Mouse (Mus musculus) fibroblast of lung, adult 2 months (primary cell): ENCODE measurements around the gene Bcl2l12.

ENCODE experiments used
- DNase-seq: peaks from one replicate; pipeline ENCODE4 v3.0.0-alpha.2; 2011; ENCODE audit warnings: low read depth

The Bcl2l12 gene

DNA sequence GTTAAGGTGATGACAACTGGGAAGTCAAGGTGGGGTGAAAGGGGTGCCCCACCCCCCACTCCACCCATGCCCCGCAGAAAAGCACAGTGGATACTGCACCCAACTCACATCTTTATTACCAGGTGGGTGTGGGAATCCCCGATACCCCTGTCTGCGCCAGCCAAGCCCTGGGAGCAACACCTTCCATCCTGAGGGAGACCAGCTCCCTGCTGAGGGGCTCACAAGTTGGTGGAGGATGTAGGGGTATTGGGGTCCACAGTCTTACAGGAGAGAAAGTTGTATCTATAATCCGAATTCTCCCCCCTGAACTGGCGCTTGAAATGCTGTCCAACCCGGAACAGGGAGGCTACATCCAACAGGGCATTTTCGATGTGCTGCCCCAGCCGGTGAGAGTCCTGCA lies 39.2 kb downstream of the Bcl2l12 start:
- no peak for DNase-seq

DNA sequence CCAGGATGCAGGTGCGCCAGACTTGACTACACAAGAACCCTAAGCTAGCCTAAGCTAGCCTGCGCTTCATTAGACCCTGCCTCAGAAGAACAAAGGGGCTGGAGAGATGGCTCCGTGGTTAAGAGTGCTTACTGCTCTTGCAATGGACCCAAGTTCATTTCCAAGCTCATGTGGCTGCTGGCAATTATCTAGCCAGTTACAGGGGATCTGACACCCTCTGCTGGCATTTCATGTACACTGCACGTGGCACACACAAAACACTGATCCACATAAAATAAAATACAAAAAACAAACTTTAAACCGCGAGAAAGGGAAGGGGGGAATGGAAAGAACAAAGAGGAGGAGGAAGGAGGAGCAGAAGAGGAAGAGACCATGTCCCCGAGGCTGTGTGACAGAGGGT lies 40.3 kb downstream of the Bcl2l12 start:
- DNase-seq: no peak

DNA sequence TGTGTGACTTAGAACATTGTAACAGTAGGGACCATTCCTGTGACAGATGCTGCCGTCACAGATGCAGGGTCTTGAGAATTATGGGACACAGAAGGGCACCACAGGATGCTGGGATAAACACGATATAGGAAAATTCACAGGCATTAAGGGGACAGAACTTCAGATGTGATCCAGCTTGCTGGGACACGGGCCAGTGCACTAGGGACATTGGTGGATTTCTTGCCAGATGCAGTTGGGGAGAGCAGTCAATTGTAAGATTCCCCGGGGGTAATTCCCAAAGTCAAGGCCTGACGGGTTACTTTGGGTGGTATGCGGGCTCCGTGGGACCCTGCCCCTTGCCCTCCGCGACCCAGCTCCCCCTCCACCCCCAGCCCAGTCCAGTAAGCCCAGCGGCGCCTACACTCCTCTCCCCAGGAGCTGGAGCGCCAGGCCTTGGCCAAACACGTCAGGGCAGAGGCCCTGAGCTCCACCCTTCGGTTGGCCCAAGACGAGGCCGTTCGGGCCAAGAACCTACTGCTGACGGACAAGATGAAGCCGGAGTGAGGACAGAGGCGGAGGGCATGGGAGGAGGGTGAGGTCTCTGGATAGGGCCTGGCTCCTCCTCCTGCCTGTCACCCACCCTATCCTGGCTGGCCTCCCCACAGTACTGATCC lies 41.2 kb downstream of the Bcl2l12 start:
- DNase-seq: no peak

DNA sequence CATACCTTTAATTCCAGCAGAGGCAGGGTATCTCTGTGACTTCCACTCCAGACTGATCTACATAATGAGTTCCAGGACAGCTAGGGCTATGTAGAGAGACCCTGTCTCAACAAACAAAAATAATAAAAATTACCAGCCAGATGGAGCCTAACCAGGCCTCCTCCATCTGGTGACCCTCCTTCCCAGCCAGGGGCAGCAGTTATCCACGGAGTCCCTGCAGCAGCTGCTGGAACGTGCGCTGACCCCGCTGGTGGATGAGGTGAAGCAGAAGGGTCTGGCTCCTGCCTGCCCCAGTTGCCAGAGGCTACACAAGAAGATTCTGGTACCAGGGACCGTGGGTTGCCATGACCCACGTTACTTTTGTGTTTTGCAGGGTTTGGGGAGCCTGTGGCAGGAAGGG lies 42.2 kb downstream of the Bcl2l12 start:
- no peak for DNase-seq

DNA sequence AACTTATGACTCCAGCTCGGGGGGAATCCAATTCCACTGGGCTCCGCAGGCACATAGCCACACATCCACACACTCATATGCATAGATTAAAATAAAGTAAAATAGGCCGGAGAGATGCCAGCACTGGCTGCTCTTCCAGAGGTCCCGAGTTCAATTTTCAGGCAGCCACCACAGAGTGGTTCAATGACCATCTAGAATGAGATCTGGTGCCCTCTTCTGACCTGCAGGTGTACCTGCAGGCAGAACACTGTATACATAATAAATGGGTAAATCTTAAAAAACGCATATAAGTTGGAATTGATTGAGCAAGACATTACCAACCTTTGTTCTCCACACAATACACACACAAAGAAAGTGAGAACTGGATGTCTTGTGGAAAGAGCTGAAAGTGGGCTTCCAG lies 42.9 kb downstream of the Bcl2l12 start:
- DNase-seq: no peak

DNA sequence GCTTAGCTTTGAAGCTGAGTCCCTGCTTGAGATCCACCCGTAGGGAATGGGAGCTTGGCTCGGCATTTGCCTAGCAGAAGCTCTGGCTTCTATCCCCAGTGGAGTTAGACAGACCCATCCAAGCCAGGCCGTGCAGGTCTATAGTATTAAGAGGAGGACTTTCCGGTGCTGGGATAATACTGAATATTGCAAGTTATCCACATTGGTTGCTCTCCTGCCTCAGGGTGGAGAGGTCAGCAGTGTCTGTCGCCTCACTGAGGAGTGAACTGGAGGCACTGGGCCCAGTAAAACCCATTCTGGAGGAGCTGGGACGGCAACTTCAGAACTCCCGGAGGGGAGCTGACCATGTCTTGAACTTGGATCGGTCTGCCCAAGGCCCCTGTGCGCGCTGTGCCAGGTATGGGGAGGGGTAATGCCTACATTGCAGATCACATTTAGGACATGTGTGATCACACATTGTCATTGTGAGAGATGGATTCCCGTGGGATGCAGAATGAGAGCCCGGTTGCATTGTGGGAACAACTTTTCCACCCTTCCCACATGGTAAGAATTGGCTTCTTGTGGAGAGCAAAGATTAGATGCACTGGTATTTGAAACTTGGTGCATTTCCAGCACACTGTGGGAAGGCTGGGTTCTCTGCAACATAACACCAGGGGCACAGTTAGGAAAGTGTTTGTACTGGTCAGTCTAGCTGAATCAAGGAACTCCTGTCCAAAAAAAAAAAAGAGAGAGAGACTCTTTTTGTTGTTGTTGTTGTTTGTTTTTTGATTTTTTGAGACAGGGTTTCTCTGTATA lies 44.2 kb downstream of the Bcl2l12 start:
- peak; percentile 86 for DNase-seq

DNA sequence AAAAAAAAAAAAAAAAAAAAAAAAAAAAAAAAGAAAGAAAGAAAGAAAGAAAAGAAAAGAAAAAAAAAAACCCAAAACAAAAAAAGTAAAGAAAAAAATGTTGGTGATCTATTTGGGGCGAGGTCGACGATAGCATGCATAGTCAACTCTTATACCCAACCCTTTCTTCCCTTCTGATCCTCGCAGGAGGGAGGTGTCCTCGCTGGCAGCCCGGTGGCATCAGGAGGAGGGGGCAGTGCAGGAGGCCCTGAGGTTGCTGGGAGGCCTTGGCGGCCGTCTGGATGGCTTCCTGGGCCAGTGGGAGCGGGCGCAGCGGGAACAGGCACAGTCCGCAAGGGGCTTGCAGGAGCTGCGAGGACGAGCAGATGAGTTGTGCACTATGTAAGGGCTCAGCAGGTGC lies 45.0 kb downstream of the Bcl2l12 start:
- DNase-seq: no peak

DNA sequence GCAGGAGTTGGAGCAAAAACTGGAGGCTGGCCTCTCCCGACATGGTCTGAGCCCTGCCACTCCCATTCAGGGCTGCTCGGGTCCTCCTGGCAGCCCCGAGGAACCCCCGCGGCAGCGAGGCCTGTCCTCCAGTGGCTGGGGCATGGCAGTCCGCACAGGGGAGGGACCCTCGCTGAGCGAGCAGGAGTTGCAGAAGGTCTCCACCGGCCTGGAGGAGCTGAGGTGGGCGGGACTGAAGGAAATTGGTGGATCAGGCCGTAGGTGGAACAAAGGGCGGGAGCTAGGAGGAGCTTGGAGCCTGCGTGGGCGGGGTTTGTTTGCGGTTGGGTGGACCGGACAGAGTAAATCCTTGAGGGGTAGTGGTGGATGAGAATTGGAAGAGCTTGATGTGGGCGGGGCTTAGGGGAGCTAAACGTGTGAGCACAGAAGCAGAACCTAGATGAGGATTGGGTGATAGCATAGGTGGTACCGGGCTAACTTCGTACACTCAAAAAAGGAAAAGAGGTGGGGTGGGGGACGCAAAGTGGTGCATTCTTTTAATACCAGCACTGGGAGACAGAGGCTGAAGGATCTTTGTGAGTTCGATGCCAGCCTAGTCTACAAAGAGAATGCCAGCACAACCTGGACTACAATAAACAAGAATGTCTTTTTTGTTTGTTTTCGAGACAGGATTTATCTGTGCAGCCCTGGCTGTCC lies 45.8 kb downstream of the Bcl2l12 start:
- DNase-seq: peak; percentile 91

DNA sequence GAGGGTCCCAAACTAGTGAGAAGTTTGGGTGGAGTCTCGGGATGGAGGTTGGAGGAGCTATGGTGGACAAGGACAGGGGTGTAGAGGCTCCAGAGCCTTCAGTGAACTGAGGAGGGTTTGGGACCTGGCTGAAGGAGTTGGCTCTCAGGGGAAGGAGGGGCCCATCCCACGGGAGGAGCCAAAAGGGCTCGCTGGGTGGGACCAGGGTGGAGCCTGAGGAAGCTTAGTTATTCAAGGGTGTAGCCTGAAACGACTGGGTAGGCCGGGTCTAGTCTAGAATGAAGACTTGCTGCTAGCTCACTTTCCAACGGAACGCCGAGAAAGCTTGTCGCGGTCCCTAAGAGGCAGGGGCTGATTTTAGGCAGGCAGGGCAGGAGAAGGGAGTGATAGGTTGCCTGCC lies 46.6 kb downstream of the Bcl2l12 start:
- peak; percentile 62 for DNase-seq

DNA sequence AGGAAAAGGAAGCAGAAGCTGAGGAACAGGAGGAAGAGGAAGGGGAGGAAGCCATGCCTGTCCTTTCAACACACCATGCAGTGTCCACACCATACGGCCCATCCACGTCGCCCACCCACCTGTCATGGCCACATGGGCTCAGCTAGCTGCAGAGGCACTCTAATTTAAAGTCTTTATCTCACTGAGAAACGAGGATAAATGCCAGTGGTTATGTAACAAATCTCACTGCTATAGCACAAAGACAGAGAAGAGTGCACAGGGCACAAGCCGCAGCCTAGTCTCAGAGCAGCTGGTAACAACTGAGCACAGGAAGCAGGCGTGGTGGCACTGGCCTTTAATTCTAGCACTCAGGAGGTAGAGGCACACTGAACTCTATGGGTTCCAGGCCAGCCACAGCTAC lies 48.6 kb downstream of the Bcl2l12 start:
- DNase-seq: no peak

DNA sequence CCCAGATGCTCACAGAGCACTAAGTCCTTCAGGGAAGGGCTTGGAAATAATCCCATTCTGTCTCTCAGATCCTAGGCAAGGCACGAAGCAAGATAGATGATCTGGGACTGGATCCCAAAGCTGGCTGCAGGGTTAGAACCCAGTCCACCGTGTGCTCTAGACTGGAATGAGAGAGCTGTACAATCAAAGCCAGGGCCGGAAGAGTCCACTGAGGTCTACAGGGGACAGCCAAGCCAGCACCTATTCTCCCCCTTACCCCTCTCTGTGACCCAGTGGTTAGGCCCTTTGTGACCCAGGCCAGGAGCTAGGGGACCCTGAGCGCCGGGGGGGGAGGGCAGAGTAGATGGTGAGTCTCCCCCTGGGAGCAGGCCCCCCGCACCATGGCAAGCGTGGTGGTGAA lies 55.6 kb downstream of the Bcl2l12 start, which contains the start of gene Tsks:
Tsks (plus strand) TSS at position 301 of the 400 bp plus-strand sequence.
- no peak for DNase-seq
